Mouse (Mus musculus) adipocyte (in vitro differentiated cells): ENCODE measurements around the gene Zfp385b.

ENCODE experiments used
- DNase-seq: peaks from one replicate; pipeline ENCODE4 v3.0.0-alpha.2; 2016; ENCODE audit warnings: low spot score

Zfp385b gene

DNA sequence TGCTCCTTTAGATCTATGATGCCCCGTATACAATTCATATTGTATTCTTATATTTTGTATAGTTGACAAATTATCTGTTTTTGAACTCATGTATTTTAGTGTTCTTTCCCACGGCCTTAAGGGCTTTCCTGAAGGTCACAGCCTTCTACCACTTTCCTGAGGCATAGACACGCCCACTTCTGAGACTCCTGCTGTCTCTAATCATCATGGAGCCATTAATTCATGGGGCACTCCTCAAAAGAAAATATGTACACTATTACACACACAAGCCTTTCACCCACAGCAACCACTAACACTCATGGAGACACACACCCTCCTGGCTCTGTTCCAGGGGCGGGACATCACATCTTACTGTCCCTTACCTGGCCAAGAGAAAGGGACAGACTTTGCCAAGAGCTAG lies 232.1 kb downstream of the Zfp385b start:
- no peak for DNase-seq

DNA sequence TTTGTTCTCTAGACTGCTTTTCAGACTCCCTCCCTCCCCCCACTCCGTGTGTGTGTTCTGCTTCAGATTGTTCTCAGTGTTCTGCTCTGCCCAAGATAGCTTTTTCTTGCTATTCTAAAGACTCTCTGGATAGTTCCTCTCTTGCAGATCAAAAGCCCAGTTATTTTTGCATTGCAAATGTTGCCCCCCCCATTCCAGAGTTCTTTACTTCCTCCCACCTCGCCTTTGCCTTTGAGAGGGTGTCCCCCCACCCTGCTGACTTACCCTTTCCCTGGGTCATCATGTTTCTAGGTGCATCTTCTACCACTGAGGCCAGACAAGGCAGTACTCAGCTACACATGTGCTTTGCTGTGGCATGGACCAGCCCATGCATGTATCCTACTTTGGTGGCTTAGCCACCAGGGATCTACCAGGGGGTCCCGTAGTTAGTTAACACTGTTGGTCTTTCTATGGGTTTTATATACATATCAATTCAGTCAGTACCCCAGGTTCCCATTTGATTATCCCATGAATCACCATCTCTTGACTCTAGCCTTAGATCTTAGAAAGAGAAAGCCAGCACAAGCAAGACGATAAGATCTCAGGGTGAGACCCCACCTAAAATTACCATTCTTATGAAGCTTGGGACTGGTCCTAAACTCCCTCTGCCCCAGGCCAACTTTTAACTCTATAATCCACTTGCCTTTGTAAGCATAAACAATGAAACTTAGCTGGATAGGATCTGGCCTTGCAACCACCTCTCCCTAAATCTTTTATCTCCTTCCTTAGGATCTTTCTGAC lies 232.7 kb downstream of the Zfp385b start:
- no peak for DNase-seq

GRCm38 (mm10) chr2:77583586-77583985 lies 235.9 kb downstream of the Zfp385b start:
- no peak for DNase-seq

- no peak for DNase-seq
Observed at GRCm38 (mm10) chr2:77576571-77576970, 242.9 kb downstream of the Zfp385b start.

- no peak for DNase-seq
Observed at GRCm38 (mm10) chr2:77567528-77568435, 251.7 kb downstream of the Zfp385b start.

- DNase-seq: no peak
Observed at GRCm38 (mm10) chr2:77563706-77564105, 255.7 kb downstream of the Zfp385b start.

- no peak for DNase-seq
Observed at GRCm38 (mm10) chr2:77561941-77562340, 257.5 kb downstream of the Zfp385b start.

- no peak for DNase-seq
Observed at GRCm38 (mm10) chr2:77556938-77557337, 262.5 kb downstream of the Zfp385b start.

DNA sequence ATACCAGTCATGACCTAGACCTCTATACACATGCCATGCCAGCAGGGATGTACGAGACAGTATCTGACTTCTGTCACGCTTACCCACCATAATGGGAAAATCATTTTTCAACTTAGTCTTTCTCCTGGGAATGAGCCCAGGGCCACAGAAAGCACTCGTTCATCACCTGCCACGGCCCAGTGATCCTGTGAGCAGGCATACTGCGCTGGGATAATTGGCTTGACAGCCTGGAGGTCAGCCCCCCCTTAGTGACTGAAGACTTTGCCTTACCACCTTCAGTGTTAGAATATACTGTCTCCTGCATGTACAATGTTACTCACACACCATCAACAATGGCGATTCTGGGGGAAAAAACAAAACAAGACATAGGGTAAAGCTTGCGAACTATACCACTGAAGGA lies 263.5 kb downstream of the Zfp385b start:
- no peak for DNase-seq

DNA sequence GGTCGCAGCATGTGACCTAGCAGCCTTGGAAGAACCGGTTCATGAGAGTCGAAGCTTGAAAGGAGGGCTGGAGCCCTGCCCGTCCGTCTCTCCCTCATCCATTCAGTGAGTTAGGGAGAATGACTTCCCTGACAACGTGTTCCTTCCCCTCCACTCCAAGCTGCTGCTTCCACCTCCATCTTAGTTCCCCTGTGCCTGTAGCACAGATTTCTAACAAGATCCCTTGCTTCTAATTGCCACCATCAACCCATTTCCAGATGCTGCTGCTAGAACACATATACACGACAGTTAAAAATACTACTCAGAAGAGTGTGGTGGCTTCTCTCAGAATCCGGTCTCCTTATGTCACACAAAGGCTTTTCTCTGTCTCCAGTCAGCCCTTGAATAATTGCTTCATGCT lies 266.8 kb downstream of the Zfp385b start:
- DNase-seq: no peak

GRCm38 (mm10) chr2:77543388-77543787 lies 276.1 kb downstream of the Zfp385b start:
- no peak for DNase-seq

DNA sequence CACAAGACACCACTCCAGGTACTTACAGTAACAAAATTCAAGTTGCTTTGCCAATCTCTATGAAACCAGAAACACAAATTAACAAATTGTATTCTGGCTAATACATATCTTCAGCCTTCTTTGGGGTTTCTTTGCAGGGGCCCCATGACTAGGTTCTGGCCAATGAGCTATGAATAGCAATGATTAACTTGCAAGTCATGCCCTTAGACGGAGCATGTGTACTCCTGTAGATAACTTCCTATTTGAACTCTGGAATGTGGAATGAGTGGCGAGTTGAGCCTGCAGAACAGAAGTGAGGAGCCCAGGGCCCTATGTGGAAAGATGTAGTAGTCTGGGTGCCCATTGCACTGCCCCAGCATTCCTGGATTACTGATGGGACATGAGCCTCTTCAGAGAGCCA lies 276.8 kb downstream of the Zfp385b start:
- DNase-seq: no peak

GRCm38 (mm10) chr2:77541681-77542080 lies 277.8 kb downstream of the Zfp385b start:
- DNase-seq: no peak

GRCm38 (mm10) chr2:77540860-77541259 lies 278.6 kb downstream of the Zfp385b start:
- no peak for DNase-seq

DNA sequence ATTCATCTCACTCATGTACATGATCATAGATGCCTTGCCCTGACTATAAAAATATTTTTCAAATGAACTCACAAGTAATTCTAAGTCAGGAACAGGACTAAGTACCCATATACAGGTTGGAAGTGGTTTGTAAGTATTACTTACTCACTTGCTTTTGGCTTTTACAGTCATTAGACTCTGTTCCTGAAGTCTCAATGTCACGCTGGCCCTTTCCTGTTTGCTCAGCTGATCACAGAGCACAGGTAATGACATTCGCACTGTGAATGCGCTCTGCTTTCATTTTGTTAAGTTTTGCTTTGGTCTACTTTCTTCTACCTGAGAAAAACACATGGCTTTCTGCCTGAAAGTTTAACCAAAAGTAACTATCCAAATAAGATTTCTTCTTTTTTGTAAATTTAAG lies 282.9 kb downstream of the Zfp385b start:
- no peak for DNase-seq

DNA sequence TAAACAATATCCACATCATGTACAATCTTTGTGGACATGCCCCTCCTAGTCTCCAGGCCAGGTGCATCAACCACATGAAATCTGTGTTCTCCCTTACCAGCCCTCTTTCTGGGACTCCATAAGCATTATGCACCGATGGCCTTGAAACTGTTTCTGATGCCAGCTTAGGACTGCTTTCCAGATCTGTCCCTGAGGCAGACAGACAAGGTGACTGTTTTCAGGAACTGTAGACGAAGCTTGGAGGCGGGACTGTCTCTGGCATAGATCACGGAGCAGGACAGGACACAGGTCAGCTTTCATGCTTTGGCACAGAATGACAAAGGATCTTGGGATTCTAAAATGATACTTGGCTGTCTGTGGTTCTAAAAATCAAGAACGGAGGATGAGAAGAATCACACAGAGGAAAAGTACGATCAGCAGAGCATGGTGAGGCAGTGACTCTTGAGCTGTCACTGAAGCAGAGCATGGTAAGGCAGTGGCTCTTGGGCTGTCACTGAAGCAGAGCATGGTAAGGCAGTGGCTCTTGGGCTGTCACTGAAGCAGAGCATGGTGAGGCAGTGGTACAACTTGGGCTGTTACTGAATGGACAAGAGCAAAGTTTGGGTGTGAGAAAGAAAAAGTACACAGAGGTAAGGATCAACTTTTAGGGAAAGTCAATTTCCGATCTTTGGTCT lies 291.2 kb downstream of the Zfp385b start:
- DNase-seq: no peak

DNA sequence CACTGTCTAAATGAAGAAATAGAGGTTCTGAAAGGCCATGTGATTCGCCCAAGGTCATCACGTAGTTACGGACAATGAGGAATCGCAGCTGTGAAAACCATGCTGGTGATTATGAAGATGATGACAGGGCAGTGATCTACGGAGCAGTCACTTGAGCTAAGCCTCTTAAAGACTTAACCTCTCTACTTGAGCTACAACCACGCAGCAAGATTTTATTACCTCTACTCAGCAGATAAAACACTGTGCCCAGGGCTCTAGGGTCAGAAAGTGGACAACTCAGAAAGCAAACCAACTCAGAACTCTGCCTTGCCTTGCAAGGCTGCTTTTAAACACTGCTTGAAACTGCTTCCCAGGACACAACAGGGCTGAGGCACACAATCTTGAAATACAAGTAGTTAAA lies 291.8 kb downstream of the Zfp385b start:
- no peak for DNase-seq

GRCm38 (mm10) chr2:77526803-77527202 lies 292.6 kb downstream of the Zfp385b start:
- no peak for DNase-seq

DNA sequence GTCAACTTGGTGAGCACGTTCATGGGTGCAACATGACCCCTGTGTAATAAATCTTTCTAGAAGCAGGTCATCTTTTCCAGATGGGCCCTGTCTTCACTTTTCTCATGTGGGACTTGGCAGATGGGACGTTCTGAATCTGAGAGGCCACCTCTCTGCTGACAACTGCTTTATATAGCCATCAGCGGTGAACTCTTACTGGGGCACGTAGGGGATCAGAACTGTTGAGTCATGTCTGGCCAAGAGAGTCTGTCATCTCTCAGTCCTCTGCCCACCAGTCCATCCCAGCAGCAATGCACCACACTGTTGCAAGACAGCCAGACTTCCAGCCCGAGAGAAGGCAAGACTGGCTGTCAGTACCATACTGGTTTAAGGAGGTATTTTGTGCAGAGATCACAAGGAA lies 293.1 kb downstream of the Zfp385b start:
- DNase-seq: no peak

GRCm38 (mm10) chr2:77522223-77522622 lies 297.2 kb downstream of the Zfp385b start:
- no peak for DNase-seq

- no peak for DNase-seq
Observed at GRCm38 (mm10) chr2:77519341-77519740, 300.1 kb downstream of the Zfp385b start.

DNA sequence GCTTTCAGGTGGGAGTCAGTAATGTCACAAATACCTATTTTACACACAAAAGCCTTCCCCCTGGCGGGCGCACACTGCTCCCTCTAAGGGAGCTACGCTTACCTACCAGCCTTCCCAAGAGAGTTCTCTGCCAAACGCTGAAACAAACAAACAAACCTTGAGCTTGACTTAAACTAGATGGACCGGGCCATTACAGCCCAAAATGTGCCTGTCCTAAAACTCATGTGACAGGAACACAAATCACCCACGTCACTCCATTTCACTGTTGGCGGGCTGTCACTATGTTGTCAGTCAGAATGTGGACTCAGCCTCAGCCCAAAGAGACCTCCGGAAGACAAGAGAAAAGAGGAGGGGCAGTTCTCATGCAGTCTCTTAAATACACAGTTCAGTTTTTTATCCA lies 300.7 kb downstream of the Zfp385b start:
- no peak for DNase-seq

- DNase-seq: no peak
Observed at GRCm38 (mm10) chr2:77516606-77517005, 302.8 kb downstream of the Zfp385b start.
